Mouse (Mus musculus) heart, adult 9 months (tissue): ENCODE measurements around the gene Sfxn1.

ENCODE experiments used
- DNase-seq, 2 experiments: peaks; one replicate each; pipeline ENCODE4 v3.0.0; 2022; ENCODE audit warnings: low spot score in 2 of 2

The Sfxn1 gene

DNA sequence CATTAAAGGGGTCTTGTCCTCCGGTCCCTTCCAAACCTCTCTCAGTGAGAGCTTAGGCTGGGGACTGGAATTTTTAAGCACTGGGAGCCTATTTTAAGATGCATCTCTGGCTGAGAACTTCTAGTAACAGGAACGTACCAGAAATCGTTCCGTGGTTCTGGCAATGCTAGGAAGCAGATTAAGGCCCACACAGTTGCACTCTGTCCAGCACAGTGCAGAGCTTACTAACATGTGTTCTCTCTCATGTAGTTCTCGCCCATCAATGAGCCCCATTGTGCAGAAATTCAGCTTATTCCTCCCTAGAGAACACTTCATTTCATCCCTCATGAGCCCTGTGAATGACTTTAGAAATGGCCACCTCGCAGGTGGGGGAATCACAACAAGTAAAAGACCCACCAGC is 44.1 kb downstream of the Sfxn1 start:
- DNase-seq = peak in 1 of 2 experiments; percentile 13

DNA sequence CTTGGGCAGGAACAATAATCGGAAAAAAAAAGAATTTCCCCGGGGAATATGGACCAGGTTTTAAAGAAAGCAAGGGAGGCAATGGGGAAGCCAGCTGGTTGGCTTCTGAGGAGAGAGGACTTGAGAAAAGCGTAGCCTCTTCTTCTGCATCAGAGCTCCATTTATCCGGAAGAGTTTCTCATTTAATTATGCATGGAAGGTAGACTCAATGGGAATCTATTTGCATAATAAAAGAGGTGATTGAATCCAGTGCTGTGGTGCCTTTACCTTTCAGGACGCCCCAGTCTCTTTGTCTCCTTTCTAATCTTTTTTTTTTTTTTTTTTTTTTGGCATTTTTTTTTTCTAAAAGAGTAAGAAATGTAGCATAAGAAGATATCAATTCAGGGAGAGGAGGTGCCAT is 46.7 kb downstream of the Sfxn1 start:
- no peak for DNase-seq

DNA sequence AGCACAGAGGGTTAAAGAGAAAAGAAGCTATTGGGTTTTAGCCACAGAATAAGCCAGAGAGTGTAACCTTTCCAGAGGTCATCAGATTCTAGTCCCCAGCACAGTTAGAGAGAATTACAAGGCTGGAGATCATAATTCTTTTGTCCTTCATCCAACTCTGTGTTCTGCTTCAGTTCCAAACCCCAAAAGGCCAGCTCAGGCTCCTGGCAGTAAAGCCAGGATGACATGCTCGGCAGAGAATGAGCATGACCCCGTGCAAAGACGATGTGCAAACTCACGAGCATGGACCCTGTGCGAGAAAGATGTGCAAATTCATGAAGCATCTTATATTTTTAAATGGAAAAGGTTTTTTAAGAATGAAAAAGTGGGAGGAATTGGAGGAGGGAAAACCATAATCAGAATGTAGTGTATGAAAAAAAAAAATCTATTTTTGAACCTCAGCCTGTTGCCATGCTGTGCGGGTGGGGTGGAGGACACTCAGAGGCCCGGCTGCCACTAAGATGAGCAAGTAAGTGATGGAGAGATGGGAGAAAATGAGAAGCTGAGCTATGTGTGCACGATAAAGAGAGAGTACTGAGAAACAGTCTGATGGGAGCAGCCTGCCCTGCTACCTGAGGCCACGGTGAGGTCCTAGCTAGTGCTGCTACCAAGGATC is 66.2 kb downstream of the Sfxn1 start:
- DNase-seq = peak; percentile 7 to 16

DNA sequence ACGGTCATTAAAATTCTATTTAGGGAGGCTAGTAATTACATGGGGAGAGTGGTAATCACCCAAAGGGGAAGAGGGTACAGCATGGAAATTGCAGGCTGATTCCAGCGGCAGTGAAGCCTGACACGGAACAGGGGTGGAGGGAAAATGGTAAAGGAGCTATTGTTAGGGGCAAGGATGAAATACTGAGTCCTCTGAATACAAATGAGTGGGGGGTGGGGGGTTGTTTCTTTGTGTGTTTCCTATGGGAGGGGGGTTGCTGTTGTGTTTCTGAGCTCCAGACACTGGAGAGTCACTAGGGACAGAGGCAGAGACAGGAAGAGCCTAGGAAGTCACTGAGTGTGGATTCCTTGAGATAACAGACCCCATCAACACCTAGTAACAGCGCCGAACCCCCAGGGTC is 72.1 kb downstream of the Sfxn1 start:
- DNase-seq = no peak

DNA sequence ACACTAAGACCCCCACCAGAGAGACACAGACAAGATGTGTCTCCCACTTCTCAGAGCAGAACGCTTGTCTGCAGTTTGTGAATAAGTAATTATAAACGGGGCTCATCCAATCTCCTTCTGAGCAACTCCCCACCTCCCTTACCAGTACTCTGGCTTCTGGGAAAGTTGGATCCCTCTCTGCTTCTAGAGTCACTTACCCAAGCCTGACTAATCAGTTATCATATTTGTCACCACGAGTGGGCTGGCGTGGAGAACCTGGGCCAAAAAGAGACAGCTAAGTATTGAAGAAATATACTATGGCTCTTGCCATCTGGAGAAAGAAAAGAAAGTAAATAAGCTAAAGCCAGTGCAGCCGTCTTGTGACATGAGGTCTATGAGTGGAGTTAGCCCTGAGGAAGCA is 73.0 kb downstream of the Sfxn1 start:
- no peak for DNase-seq

DNA sequence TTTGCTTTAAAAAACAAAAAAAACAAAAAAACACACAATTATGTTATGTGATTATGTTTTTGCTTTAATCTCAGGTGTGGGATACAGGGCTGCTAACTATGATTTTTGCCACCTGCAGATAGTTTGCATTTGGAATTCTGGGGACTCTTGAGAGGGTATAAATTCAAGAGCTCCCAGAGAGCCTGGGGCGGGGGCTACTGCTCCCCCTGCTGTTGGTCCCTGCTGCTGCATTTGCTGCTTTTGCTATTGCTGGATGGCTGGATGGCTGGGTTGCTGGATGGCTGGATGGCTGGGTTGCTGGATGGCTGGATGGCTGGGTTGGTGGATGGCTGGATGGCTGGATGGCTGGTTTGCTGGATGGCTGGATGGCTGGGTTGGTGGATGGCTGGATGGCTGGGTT is 75.7 kb downstream of the Sfxn1 start:
- DNase-seq = no peak

DNA sequence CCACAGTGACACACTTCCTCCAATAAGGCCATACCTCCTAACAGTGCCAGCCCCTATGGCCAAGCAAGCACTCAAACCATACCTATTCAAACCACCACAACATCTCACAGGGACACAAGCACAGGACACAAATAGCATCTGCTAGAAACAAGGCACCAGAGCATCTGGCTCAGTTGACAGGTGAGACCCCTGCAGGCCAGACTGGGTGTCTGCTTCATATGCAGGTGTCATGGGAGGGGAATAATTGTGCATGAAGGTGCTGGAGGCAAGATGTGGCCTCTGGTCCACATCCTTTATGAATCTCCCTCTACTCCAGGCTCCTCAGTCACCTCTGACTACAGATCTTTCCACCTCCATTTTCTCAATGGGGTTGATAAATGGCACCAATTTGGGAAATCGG is 80.8 kb downstream of the Sfxn1 start:
- no peak for DNase-seq

DNA sequence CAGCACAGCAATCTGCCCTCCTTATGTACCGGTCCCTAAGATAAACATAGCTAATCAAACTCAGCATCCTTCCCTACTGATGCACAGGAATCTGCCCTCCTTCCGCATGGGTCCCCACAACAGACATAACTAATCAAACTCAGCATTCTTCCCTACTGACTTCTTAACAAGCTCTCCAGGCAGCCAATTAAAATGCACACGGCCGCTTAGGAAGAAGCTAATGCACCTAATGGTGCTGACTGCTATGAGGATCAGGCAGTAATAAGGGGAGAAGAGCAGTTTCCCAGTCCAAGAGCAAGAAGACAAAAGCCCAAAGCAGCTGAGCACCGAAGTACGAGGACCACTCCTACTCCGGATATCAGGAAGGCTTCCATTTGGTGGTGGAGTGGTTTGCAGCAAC is 81.2 kb downstream of the Sfxn1 start:
- DNase-seq = no peak

DNA sequence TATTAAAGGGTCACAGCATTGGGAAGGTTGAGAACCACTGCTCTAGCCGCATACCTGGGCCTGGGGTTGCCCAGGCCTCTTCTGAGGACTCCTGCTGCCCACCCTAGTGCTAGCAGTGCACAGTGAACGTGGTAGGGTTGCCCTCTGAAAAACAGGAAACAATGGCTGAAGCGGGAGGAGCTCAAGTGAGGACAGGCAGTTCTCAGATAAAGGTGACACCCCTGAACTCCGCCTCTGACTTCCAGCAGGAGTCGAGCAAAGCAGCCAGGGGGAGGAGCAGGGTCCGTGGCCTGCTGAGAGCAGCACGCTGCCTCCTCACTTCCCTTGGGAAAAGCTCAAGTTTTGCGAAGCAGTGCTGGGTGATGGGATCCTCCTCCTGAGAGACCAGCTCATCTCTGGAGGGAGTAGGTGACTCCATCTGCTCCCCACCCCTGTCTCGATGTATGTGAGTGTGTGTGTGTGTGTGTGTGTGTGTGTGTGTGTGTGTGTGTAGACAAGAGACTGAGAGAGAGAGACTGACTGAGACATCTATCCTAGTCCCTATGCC is 82.1 kb downstream of the Sfxn1 start:
- DNase-seq = no peak

DNA sequence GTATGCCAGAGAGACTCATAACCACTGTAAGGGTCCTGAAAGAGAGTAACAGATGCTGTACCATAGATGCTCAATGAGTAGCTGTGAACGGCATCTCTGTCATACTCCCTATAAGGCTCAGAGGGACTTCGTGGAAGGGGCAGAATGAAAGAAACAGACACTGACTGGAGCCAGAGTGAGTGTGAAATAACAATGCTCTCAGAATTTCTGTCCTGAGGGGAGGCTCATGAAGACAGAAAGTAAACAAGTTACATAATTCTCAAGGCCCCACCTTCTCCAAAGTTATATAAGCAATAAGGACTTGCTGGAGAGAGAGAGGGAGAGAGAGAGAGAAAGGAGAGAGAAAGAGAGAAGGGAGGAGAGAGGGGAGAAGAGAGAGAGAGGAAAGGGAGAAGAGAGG is 84.2 kb downstream of the Sfxn1 start:
- no peak for DNase-seq
